Mouse (Mus musculus) hindbrain, embryonic 14.5 days (tissue): ENCODE measurements around the gene Stxbp5. TPM values are rescaled to one million over a fixed set of nuclear protein-coding genes. Genes with fewer than 3 reads are reported as not detected.
"Not testable (repeated sequence)": the region's sequence is repeated elsewhere in the genome, so short reads cannot be mapped to it uniquely, and the experiment has no call there.

Experiments used
- ATAC-seq: fragments of 200-750 bp; cut with Nextera tagmentation; 2 replicates; pipeline ENCODE4 v1.8.0; 2017; ENCODE audit warnings: moderate number of reproducible peaks, mild to moderate bottlenecking, moderate TSS enrichment, moderate library complexity; ENCODE audit not compliant: low FRiP score
- DNase-seq: peaks from one replicate; pipeline ENCODE4 v3.0.0-alpha.2; 2015; ENCODE audit warnings: low spot score
- H3K27ac ChIP-seq: fragments of 300-500 bp; sonication (generic); 2 replicates; pipeline ENCODE4 v1.5.1; 2014; ENCODE audit warnings: mild to moderate bottlenecking, moderate library complexity
- H3K27me3 ChIP-seq: fragments of 300-500 bp; sonication (generic); 2 replicates; pipeline ENCODE4 v1.6.1; 2014; ENCODE audit warnings: mild to moderate bottlenecking, low read length, mixed read lengths; ENCODE audit not compliant: control insufficient read depth, insufficient read depth
- H3K36me3 ChIP-seq: fragments of 300-500 bp; sonication (generic); replicated peaks from 2 replicates; pipeline ENCODE4 v1.6.1; 2014; ENCODE audit not compliant: control insufficient read depth, insufficient read depth
- H3K4me1 ChIP-seq: fragments of 300-500 bp; sonication (generic); replicated peaks from 2 replicates; pipeline ENCODE4 v1.6.1; 2014; ENCODE audit warnings: antibody characterized with exemption, low read length, mixed read lengths; ENCODE audit not compliant: control insufficient read depth, insufficient read depth
- H3K4me2 ChIP-seq: fragments of 300-500 bp; sonication (generic); replicated peaks from 2 replicates; pipeline ENCODE4 v1.6.1; 2014; ENCODE audit warnings: mild to moderate bottlenecking, moderate library complexity
- H3K4me3 ChIP-seq: fragments of 300-500 bp; sonication (generic); replicated peaks from 2 replicates; pipeline ENCODE4 v1.5.1; 2014; ENCODE audit warnings: mild to moderate bottlenecking, low read length
- H3K9ac ChIP-seq: fragments of 300-500 bp; sonication (generic); 2 replicates; pipeline ENCODE4 v1.6.1; 2014
- H3K9me3 ChIP-seq: fragments of 300-500 bp; sonication (generic); 2 replicates; pipeline ENCODE4 v1.6.1; 2016; ENCODE audit warnings: low read length; ENCODE audit not compliant: control insufficient read depth
- whole genome bisulfite sequencing: fragments of 180-500 bp; shearing (Covaris S2); extraction: QIAGEN DNeasy Blood & Tissue Kit; methylation state at CpG from one replicate; pipeline ENCODE4 v1.1.7; 2014; 5-methylcytosine and 5-hydroxymethylcytosine counted together
- polyA plus RNA-seq: library from polyadenylated mRNA; unstranded; fragments of >200 nt; fragmentation: Nextera tagmentation; extraction: Ambion mirVana; gene quantifications from 2 replicates; pipeline ENCODE4 v1.2.1, GENCODE M21; 2014

Stxbp5 gene
- polyA plus RNA-seq, 1 experiment from 2014 or later, result 14.3 TPM

DNA sequence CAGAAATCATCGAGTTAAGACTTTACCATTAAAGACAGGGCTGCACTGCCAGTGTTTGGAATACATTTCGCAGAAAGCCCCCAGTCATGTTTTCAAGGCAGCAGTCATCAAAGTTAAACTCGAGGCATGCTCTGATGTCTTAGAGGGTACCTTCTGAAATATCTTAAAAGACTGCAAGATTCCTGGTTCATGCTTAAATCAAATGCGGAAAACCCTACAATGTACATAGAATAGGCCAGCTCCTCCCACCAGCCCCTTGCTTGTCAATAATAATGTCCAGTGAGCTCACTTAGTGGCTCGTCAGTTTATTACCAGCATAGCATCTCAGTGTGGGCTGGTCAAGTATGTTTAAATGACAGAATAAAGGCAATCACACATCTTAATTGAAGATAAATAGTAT is 3.0 kb downstream of the Stxbp5 start:
- Histone ChIP-seq H3K9me3 (no peaks in the 10 kb centered on the region), H3K4me1 (peaks cover 24% of the 10 kb centered on the region), H3K9ac (peak overlapping the region; percentile 46), H3K27ac (no peak overlapping the region), H3K36me3 (no peaks in the 10 kb centered on the region), H3K4me2 (peak overlapping the region; percentile 46), H3K27me3 (no peaks in the 10 kb centered on the region), H3K4me3 (peak overlapping the region; percentile 16)
- no peak for DNase-seq
- WGBS, result 47% methylated on average over 5 of the region's 5 CpGs
- no peak for ATAC-seq

DNA sequence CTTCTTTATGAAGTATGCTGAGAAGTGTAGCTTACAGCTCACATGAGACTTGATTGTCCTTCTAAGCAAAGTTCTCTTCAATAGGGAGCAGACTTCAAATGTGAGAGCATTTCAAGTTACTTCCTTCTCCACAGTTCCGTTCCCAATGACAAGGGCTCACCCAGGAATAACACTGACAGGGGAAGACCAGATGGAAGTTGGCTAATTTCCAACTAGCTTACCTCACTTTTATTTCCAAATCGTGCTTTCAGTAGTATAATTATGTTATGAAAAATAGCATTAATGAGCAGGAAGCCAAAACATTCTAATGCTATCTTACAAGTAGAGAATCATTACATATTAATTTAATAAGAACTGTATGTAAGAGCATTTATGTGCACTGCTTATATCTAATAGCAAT is 7.3 kb downstream of the Stxbp5 start:
- H3K9me3 ChIP-seq, result no peaks in the 10 kb centered on the region
- no peak overlapping the region for H3K4me2 ChIP-seq
- no peak overlapping the region for H3K4me3 ChIP-seq
- H3K36me3 ChIP-seq, result no peaks in the 10 kb centered on the region
- no peak for DNase-seq
- no peaks in the 10 kb centered on the region for H3K27me3 ChIP-seq
- no peak overlapping the region for H3K27ac ChIP-seq
- H3K9ac ChIP-seq, result no peak overlapping the region
- 80% methylated on average over 2 of the region's 2 CpGs for WGBS
- ATAC-seq, result no peak
- H3K4me1 ChIP-seq, result peaks cover 15% of the 10 kb centered on the region

DNA sequence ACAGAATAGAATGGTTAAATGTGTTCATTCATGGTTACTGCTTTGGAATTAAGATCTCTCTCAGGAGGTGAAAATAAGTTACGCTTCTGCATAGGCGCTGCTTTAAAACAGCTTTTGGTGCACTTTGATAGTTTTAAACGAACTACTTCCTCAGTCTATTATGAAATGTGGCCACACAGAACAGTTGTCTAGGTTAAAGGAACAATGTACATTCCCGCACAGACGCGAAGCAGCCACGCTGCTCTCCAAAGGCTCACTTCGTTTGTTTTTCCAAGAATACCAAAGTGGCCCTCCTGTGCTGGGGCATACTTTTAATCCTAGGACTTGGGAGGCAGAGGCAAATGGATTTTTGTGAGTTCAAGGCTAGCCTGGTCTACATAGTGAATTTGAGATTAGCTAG is 11.2 kb downstream of the Stxbp5 start:
- H3K4me2 ChIP-seq, result no peak overlapping the region
- H3K9ac ChIP-seq, result no peak overlapping the region
- H3K27ac ChIP-seq, result no peak overlapping the region
- no peaks in the 10 kb centered on the region for H3K4me1 ChIP-seq
- H3K36me3 ChIP-seq, result no peaks in the 10 kb centered on the region
- H3K27me3 ChIP-seq, result no peaks in the 10 kb centered on the region
- no peak for ATAC-seq
- H3K9me3 ChIP-seq, result no peaks in the 10 kb centered on the region
- 61% methylated on average over 8 of the region's 8 CpGs for WGBS
- no peak for DNase-seq
- no peak overlapping the region for H3K4me3 ChIP-seq

DNA sequence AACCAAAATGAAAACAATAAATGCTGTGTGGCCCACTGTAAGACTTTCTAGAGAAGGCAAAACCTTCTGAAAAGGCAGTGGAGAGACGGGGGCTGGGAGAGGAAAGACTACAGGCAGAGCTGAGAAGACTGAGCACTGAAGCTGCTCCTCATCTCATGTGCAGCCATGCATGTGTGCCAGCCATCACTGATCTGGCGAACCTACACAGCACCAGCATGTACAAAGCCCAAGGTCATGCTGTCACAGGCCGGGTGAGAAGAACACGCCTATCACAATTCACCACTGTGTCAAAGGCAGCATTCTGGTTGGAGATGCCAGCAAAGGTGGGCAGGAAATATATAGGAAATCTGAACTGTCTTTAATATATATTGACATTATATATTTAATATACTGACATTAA is 12.2 kb downstream of the Stxbp5 start:
- H3K36me3 ChIP-seq, result no peaks in the 10 kb centered on the region
- no peak overlapping the region for H3K9ac ChIP-seq
- no peak overlapping the region for H3K4me3 ChIP-seq
- no peaks in the 10 kb centered on the region for H3K9me3 ChIP-seq
- WGBS, result 82% methylated on average over 4 of the region's 4 CpGs
- no peak for DNase-seq
- no peak for ATAC-seq
- H3K27me3 ChIP-seq, result no peaks in the 10 kb centered on the region
- no peak overlapping the region for H3K4me2 ChIP-seq
- no peaks in the 10 kb centered on the region for H3K4me1 ChIP-seq
- H3K27ac ChIP-seq, result no peak overlapping the region

DNA sequence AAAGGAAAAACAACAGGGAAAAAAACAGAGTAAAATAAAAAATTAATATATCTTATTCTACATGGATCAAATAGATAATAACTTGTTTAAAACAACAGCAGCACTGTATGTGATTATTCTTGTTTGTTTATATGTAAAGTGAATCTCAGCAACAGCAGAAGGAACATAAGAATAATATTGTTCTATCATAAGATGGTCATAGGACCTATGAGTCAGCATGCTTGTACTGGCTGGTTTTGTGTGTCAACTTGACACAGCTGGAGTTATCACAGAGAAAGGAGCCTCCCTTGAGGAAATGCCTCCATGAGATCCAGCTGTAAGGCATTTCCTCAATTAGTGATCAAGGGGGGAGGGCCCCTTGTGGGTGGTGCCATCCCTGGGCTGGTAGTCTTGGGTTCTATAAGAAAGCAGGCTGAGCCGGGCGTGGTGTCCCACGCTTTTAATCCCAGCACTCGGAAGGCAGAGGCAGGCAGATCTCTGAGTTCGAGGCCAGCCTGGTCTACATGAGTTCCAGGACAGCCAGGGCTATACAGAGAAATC is 19.0 kb downstream of the Stxbp5 start:
- not testable (repeated sequence) for DNase-seq, H3K4me1 ChIP-seq, H3K9me3 ChIP-seq, H3K4me2 ChIP-seq, H3K4me3 ChIP-seq, ATAC-seq, H3K9ac ChIP-seq, H3K36me3 ChIP-seq, H3K27ac ChIP-seq, H3K27me3 ChIP-seq
- WGBS, result 94% methylated on average over 5 of the region's 5 CpGs

DNA sequence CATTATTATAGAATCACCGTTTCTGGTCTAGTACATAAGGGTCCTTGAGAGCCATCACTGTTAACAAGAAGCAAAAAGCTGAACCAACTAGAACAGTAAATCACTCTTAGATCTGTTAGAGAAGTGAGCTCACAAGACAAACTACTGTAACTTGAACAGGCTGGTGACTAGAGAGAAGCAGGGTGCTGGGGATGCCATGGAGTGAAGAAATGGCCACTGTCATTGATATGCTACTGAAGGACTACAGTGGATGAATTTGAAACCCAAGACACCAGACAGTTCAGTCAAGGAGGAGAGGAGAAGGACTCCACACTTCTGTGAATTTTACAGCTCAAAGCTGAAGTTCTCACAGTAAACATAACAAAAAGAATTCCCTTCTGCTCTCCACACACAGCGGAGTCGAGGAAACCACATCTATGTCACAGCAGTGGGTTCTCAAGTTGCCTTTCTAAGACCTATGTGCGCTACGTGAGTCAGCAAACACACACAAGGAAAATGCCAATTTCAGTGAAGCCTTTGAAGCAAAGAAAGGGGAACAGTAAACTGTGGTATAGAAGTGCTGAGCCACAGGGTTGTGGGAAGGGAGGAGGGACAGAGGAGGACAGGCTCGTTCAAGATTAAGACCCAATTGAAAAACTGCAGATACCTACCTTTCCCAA is 20.7 kb downstream of the Stxbp5 start:
- WGBS, result 83% methylated on average over 6 of the region's 6 CpGs
- H3K36me3 ChIP-seq, result no peaks in the 10 kb centered on the region
- H3K4me2 ChIP-seq, result no peak overlapping the region
- no peak overlapping the region for H3K4me3 ChIP-seq
- H3K9ac ChIP-seq, result no peak overlapping the region
- ATAC-seq (no peak), DNase-seq (no peak)
- no peaks in the 10 kb centered on the region for H3K9me3 ChIP-seq
- H3K27ac ChIP-seq, result no peak overlapping the region
- no peaks in the 10 kb centered on the region for H3K27me3 ChIP-seq
- H3K4me1 ChIP-seq, result no peaks in the 10 kb centered on the region

DNA sequence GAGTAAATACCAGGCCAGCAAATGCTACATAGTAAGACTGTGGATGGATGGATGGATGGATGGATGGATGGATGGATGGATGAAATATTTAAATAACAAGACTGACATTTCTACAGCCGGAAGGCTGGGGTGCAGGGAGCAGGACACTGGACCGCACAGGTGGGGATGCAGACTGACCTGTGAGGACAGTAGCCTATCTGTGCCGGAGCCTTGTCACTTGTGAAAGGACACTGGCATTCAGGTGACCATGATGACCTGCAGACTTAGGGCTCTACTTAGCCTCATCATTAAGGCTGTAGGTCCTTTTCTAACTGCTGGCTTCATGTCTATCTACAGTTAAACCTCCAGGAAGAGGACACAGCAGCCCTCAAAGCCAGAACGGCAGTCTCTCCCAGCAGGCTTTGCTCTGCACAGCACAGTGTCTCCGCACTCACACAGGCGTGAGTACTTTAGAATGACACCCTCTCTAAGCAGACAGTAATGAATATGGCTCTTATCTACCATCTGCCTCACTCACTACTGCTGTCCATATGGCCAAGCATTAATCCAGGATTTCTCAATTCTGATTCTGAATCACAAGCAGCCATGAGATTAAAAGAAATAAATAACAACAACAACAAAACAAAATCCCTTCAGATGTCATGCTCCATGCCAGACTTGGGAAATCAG is 21.9 kb downstream of the Stxbp5 start:
- 69% methylated on average over 6 of the region's 6 CpGs for WGBS
- Histone ChIP-seq H3K4me3 (no peak overlapping the region), H3K4me1 (no peaks in the 10 kb centered on the region), H3K27me3 (no peaks in the 10 kb centered on the region), H3K9me3 (no peaks in the 10 kb centered on the region), H3K9ac (no peak overlapping the region), H3K36me3 (no peaks in the 10 kb centered on the region), H3K27ac (no peak overlapping the region), H3K4me2 (no peak overlapping the region)
- DNase-seq (no peak), ATAC-seq (0 out of 2 replicates have a peak, but pooled peaks have one; percentile 66)

DNA sequence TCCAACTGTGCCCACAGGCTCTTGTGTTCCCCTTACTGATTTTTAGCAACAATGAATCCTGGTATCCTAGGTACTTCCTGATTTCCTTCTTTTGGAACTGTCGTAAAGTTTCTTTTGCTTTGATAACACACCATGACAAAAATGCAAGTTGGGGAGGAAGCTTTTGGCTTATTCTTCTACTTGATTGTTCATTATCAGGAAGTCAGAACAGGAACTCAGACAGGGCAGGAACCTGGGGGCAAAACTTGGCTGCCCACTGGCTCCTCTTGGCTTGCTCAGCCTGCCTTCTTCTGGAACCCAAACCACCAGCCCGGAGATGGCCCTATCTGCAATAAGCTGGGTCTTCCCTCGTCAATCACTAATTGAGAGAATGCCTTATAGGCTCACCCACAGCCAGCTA is 25.0 kb downstream of the Stxbp5 start:
- H3K9ac ChIP-seq, result no peak overlapping the region
- DNase-seq (no peak), ATAC-seq (no peak)
- no peak overlapping the region for H3K4me2 ChIP-seq
- H3K4me3 ChIP-seq, result no peak overlapping the region
- no peaks in the 10 kb centered on the region for H3K9me3 ChIP-seq
- no peaks in the 10 kb centered on the region for H3K4me1 ChIP-seq
- no peak overlapping the region for H3K27ac ChIP-seq
- 89% methylated on average over 3 of the region's 3 CpGs for WGBS
- H3K36me3 ChIP-seq, result no peaks in the 10 kb centered on the region
- H3K27me3 ChIP-seq, result no peaks in the 10 kb centered on the region

DNA sequence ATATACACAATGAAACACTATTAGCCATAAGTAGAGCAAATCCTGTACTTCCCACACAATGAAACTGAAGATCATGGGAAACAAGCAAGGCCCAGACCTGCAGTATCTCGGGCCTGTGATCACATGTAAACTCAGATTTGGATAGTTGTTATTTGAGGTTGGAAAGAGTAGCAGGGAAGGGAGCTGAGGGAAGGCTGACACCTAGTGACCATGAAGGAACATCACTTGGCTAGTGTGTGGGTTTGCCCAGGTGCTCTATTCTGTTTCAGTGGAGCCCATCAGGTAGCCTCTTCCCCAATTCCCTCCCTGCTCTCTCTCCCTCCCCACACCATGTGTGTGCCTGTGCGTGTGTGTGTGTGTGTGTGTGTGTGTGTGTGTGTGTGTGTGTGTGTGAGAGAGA is 28.7 kb downstream of the Stxbp5 start:
- DNase-seq, result no peak
- WGBS, result 72% methylated on average over 2 of the region's 2 CpGs

More for the DNA sequence above, 28.7 kb downstream of the Stxbp5 start:
- H3K4me1 ChIP-seq, result no peaks in the 10 kb centered on the region
- H3K4me2 ChIP-seq, result no peak overlapping the region
- ATAC-seq, result no peak
- no peak overlapping the region for H3K9ac ChIP-seq
- H3K36me3 ChIP-seq, result no peaks in the 10 kb centered on the region
- no peak overlapping the region for H3K27ac ChIP-seq
- H3K27me3 ChIP-seq, result no peaks in the 10 kb centered on the region
- no peaks in the 10 kb centered on the region for H3K9me3 ChIP-seq
- H3K4me3 ChIP-seq, result no peak overlapping the region
